Mouse (Mus musculus): Measurements from ENCODE around the gene Baiap2. TPM values are rescaled to one million over a fixed set of nuclear protein-coding genes. Genes with fewer than 3 reads are reported as not detected.

The Baiap2 gene
- polyA plus RNA-seq, 1 experiment from 2014 or later, result 11.6 TPM

DNA sequence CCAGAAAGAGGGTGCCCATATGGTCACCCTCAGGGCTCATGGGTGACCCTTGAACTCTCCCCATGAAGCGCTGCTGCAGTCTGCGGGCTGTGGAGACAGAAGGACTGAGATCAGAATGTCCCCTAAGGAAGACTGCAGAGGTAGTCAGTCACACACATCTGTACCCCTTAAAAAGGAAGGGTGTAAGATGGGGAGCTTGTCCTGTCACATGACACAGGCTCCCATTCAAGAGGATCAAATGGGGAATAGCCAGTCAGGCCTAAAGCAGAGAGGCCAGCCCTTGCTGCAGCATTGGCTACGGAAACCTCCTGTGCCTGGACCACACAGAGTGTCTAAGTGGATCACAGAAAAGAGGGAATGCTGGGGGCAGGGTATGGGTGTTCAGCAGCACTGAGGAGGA lies 90.9 kb downstream of the Baiap2 start:
- no peaks in the 10 kb centered on the region for H3K9me3 ChIP-seq
- 0 out of 2 replicates have a peak, but pooled peaks cover 2% of the 10 kb centered on the region for H3K36me3 ChIP-seq
- 88% methylated on average over 3 of the region's 3 CpGs for WGBS
- H3K27me3 ChIP-seq (ENCODE audit: insufficient read depth, poor library complexity, severe bottlenecking), result peaks cover 19% of the 10 kb centered on the region; the same call in 1 of the 2 replicates
- H3K4me1 ChIP-seq, result peaks cover 44% of the 10 kb centered on the region
- DNase-seq (ENCODE audit: low spot score), result no peak
- no peak overlapping the region for H3K27ac ChIP-seq
- no peak overlapping the region for H3K4me3 ChIP-seq

DNA sequence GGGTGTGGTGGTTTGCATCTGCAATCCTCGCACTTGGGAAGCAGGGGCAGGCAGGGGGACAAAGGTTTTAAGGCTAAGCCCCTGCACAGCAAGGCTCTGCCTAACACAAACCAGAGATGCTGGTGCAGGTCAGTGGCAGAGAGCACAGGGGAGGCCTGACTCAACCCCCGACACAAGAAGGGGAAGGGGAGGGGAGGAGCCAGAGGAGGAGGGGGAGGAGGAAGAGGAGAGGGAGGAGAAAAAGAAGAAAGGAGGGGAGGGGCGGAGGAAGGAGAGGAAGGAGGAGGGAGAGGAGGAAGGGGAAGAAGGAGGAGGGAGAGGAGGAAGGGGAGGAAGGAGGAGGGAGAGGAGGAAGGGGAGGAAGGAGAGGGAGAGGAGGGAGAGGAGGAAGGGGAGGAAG lies 91.7 kb downstream of the Baiap2 start:
- Histone ChIP-seq H3K27me3 (ENCODE audit: insufficient read depth, poor library complexity, severe bottlenecking) (peaks cover 19% of the 10 kb centered on the region; the same call in 1 of the 2 replicates), H3K9me3 (no peaks in the 10 kb centered on the region), H3K27ac (no peak overlapping the region), H3K36me3 (0 out of 2 replicates have a peak, but pooled peaks cover 2% of the 10 kb centered on the region), H3K4me1 (peaks cover 48% of the 10 kb centered on the region), H3K4me3 (no peak overlapping the region)
- 37% methylated on average over 3 of the region's 3 CpGs for WGBS
- DNase-seq (ENCODE audit: low spot score), result no peak

DNA sequence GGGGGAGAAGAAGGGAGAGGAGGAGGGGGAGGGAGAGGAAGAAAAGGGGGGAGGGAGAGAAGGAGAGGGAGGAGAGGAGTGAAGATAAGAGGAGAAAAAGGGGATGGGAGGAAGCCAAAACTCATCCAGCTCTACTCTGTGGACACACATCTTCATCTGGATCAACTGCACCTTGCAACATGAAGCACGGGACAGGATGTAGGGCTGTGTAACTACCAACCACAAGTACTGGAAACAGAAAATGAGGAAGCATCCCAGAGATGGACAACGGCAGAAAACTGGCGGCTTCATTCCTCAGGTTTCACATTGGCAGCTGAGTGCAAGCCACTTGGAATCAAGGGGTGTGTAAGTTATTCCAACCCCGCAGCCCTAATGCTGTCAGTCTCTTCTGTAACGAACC lies 92.2 kb downstream of the Baiap2 start:
- no peaks in the 10 kb centered on the region for H3K9me3 ChIP-seq
- DNase-seq (ENCODE audit: low spot score), result no peak
- peaks cover 48% of the 10 kb centered on the region for H3K4me1 ChIP-seq

DNA sequence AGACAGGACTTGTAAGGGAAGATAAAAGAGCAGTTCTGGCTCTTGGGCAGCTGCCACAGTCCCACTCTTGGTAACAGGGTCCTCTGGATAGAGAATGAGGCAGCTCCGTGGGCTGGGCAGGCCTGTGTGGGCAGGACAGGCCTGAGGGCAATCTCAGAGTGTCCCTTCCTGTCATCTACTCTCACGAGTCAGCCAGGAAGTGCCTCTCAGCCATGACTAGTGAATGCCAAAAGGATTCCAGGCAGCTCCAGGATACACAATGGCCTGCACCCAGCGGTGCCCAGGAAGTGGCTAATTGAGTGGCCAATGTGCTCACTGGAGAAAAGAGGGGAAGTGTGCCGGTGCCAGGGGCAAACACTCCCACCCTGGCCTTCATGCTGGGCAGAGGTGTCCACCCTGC lies 97.0 kb downstream of the Baiap2 start:
- peaks cover 14% of the 10 kb centered on the region for H3K27me3 ChIP-seq (ENCODE audit: insufficient read depth, poor library complexity, severe bottlenecking)
- H3K9me3 ChIP-seq, result no peaks in the 10 kb centered on the region
- H3K27ac ChIP-seq, result peak overlapping the region; percentile 76
- H3K4me3 ChIP-seq, result no peak overlapping the region
- no peak for DNase-seq (ENCODE audit: low spot score)
- H3K36me3 ChIP-seq, result 0 out of 2 replicates have a peak, but pooled peaks cover 2% of the 10 kb centered on the region
- peaks cover 63% of the 10 kb centered on the region for H3K4me1 ChIP-seq
- 33% methylated on average over 4 of the region's 4 CpGs for WGBS

More for the DNA sequence above, 92.2 kb downstream of the Baiap2 start:
- Histone ChIP-seq H3K36me3 (0 out of 2 replicates have a peak, but pooled peaks cover 2% of the 10 kb centered on the region), H3K4me3 (no peak overlapping the region), H3K27ac (no peak overlapping the region), H3K27me3 (ENCODE audit: insufficient read depth, poor library complexity, severe bottlenecking) (peaks cover 19% of the 10 kb centered on the region; the same call in 1 of the 2 replicates)
- WGBS, result 64% methylated on average over 5 of the region's 5 CpGs

DNA sequence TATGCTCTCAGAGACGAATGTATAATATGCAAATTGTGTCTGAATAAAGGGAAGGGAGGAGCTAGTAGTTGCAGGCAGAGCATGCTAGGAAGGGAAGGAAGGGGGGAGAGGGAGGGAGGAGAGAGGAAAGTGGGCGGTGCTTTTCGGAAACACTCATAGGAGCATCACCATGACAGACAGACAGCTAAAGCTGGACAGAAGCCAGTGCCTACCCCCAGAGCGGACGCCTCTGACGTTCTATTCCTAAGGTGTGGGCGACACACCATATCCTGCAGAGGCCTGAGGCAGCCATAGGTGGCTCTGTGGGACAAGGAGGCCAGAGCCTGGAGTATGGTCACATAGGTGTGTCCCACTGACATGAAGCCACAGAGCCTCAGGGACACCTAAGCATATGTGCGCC lies 97.9 kb downstream of the Baiap2 start:
- Histone ChIP-seq H3K27me3 (ENCODE audit: insufficient read depth, poor library complexity, severe bottlenecking) (peaks cover 10% of the 10 kb centered on the region), H3K4me1 (peaks cover 58% of the 10 kb centered on the region), H3K36me3 (0 out of 2 replicates have a peak, but pooled peaks cover under 1% of the 10 kb centered on the region), H3K4me3 (no peak overlapping the region), H3K9me3 (no peaks in the 10 kb centered on the region), H3K27ac (peak overlapping the region; percentile 48; the same call in 1 of the 2 replicates)
- WGBS, result 65% methylated on average over 8 of the region's 8 CpGs
- no peak for DNase-seq (ENCODE audit: low spot score)

DNA sequence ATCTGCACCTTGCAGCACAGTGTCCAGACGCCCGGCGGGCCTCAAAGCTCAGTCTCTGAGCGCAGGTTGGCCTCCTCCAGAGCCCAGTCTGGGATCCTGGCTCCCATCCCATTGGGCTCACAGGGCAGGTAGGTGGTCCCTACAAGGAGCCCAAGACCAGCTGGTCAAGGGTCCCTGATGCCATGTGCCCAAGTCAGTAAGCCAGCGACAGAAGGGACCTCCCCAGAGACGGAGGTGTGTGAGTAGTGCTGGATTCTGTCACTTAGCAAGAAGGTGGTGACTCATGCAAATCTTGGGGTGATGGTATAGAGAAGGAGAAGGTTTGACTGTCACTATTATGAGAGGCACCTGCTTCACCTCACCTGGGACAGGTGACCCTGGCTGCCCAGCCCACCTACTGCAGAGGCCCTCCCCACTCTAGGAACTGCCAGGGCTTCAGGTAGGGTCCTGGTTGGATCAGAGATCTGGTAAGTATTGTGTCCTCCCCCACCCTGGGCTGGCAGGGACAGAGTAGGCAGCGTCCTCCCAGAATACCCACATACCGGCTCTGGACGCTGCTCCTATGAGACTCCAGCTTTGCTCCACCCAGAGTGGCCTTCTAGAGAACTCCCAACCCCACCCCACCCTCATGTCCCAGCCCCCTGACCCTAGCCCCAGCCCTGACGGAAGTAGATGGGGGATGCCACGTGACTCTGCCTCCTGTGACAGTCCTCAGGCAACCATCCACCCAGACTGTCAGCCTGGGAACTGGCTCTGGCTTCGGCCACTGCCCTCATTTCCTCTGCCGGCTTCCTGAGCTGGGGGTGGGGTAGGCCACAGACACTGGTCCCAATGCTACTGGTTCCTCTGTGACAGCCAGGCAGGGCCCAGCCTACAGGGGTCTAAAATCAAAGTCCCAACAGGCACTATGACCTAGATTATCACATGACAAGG lies 98.9 kb downstream of the Baiap2 start:
- H3K9me3 ChIP-seq, result no peaks in the 10 kb centered on the region
- no peaks in the 10 kb centered on the region for H3K36me3 ChIP-seq
- DNase-seq (ENCODE audit: low spot score), result peak; percentile 87
- no peak overlapping the region for H3K4me3 ChIP-seq
- peak overlapping the region; percentile 69 for H3K27ac ChIP-seq
- H3K27me3 ChIP-seq (ENCODE audit: insufficient read depth, poor library complexity, severe bottlenecking), result peaks cover 19% of the 10 kb centered on the region
- 59% methylated on average over 13 of the region's 13 CpGs for WGBS
- H3K4me1 ChIP-seq, result peaks cover 63% of the 10 kb centered on the region

DNA sequence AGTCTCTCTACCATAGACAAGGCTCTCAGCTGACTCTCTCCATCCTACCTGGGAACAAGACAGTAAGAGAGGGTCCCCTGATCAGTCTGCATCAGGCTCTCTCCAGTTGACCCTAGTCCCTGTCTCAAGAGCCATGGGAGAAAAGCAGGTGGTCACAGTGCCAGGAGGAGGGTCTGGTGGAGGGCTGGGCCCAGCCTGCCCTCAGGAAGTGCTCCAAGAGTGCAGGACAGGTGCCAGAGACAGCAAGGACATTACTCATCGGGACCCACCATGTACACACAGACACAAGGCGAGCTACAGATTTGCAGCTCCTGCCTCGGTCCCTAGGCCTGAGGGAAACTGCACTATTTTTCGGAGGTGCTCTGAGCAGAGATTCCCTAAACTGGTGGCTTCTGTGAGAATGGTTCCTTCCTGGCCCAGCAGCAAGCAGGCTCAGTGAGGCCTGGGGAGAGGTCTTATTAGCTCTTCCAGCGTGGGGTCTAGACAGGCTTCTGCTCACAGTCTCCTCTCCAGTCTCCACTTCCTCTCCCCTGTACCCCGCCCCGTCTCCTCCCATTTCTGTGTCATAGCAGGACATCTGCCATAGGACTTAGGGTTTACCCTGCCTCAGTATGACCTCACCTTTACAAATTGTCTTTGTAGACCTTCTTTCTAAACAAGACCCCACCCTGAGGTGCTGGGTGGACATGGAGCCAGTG lies 99.7 kb downstream of the Baiap2 start:
- Histone ChIP-seq H3K4me3 (no peak overlapping the region), H3K27me3 (ENCODE audit: insufficient read depth, poor library complexity, severe bottlenecking) (peaks cover 28% of the 10 kb centered on the region), H3K4me1 (peaks cover 63% of the 10 kb centered on the region), H3K9me3 (no peaks in the 10 kb centered on the region), H3K27ac (peak overlapping the region; percentile 69), H3K36me3 (no peaks in the 10 kb centered on the region)
- no peak for DNase-seq (ENCODE audit: low spot score)
- WGBS, result 59% methylated on average over 7 of the region's 7 CpGs

DNA sequence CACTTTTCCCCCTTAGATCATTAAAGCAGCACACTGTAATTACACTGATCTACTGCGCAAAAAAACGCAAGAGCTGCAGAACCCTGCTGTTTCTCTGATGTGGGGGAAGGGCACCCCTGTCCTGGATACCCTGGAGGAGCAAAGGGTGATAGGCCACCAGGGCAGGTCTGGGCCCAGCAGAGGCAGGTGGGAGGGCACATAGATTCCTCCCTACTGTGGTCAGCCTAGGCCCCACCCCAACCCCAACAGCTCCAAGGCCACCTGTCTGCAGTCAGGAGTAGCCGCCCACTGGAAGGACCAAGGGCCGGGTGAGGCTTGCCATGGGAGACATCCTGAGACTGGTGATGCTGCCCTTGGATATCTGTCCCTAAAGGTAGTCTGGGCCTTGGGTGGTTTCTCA lies 102.8 kb downstream of the Baiap2 start:
- Histone ChIP-seq H3K27me3 (ENCODE audit: insufficient read depth, poor library complexity, severe bottlenecking) (peaks cover 52% of the 10 kb centered on the region), H3K4me1 (peaks cover 58% of the 10 kb centered on the region), H3K4me3 (no peak overlapping the region), H3K27ac (no peak overlapping the region; the same call in 1 of the 2 replicates), H3K9me3 (no peaks in the 10 kb centered on the region), H3K36me3 (no peaks in the 10 kb centered on the region)
- no peak for DNase-seq (ENCODE audit: low spot score)
- 66% methylated on average over 4 of the region's 4 CpGs for whole genome bisulfite sequencing

DNA sequence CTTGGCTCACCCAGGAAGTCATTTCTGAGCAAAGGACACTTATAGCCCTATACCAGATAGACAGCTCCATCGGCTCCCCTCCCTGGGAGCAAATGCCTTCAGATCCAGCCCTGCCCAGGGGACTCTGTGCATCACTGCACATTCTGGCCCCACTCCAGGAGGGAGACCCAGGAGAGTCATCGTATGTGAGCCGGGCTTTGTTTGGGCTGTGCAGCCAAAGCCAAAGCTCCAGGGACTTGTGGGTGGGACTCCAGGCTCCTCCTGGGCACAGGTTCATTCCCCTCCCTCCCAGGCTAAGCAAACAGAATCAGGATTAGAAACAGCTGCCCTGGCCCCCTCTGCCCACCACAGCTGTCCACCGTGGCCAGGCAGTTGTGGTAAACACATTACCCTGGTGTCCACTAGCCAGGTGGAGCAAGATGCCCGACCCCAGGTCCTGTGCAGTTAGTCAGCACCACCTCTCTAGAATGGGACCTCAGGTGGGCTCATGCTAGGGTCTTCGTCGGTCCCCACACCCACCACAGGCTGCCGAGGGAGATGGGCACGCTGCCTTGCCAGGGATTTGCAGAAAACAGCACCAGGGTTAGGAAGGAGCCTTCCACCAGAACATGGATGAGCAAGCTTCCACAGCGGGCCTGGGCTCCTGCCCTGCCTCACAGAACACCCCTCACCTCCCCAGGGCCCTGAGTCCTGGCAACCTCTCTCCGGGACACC lies 103.4 kb downstream of the Baiap2 start:
- DNase-seq (ENCODE audit: low spot score), result no peak
- WGBS, result 59% methylated on average over 11 of the region's 11 CpGs
- peaks cover 55% of the 10 kb centered on the region for H3K4me1 ChIP-seq

DNA sequence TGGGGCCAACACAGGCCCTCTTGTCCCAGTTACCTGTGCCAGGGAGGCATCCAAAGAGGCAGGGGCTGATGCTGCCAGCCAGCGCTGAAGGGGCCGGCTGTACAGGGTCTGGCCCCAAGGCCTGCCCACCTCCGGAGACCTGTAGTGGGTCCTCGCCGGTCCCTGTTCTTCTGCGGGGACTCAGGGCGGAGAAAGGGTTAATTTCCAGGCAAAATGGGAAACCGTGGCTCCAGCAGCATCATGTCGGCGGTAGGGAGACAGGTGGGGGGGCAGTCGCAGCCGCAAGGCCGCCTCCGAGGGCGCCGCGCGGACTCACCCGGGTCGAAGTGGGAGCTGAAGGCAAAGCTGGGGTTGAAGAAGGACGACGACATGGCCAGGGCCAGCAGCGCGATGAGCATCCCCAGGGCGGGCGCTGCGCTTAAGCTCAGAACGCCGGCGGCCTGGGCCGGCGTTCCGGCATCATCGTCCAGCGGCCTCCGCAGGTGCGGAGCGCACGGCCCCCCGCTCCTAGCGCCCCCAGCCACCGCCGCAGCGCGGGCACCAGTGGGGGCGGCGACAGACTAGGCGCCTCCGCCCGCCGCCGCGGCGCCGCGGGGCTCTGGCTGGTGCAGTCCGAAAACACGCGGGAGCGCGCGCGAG lies 104.1 kb downstream of the Baiap2 start, which contains the start of gene Aatk:
Gene Aatk (minus strand): TSS at position 615 of the 639 bp plus-strand sequence.
- peak within 1 kb of the TSS; percentile 82 for H3K27ac ChIP-seq
- H3K36me3 ChIP-seq, result no peaks in the 10 kb centered on the region
- no peak for DNase-seq (ENCODE audit: low spot score)
- WGBS, result 2% methylated on average over 57 of the region's 63 CpGs
- peak within 1 kb of the TSS; percentile 76 for H3K4me3 ChIP-seq
- no peaks in the 10 kb centered on the region for H3K9me3 ChIP-seq
- peaks cover 55% of the 10 kb centered on the region for H3K27me3 ChIP-seq (ENCODE audit: insufficient read depth, poor library complexity, severe bottlenecking)
- H3K4me1 ChIP-seq, result peaks cover 55% of the 10 kb centered on the region

More for the DNA sequence above, 103.4 kb downstream of the Baiap2 start:
- peak overlapping the region; percentile 76; the same call in 1 of the 2 replicates for H3K4me3 ChIP-seq
- H3K9me3 ChIP-seq, result no peaks in the 10 kb centered on the region
- peak overlapping the region; percentile 82; the same call in 1 of the 2 replicates for H3K27ac ChIP-seq
- H3K36me3 ChIP-seq, result no peaks in the 10 kb centered on the region
- H3K27me3 ChIP-seq (ENCODE audit: insufficient read depth, poor library complexity, severe bottlenecking), result peaks cover 52% of the 10 kb centered on the region

DNA sequence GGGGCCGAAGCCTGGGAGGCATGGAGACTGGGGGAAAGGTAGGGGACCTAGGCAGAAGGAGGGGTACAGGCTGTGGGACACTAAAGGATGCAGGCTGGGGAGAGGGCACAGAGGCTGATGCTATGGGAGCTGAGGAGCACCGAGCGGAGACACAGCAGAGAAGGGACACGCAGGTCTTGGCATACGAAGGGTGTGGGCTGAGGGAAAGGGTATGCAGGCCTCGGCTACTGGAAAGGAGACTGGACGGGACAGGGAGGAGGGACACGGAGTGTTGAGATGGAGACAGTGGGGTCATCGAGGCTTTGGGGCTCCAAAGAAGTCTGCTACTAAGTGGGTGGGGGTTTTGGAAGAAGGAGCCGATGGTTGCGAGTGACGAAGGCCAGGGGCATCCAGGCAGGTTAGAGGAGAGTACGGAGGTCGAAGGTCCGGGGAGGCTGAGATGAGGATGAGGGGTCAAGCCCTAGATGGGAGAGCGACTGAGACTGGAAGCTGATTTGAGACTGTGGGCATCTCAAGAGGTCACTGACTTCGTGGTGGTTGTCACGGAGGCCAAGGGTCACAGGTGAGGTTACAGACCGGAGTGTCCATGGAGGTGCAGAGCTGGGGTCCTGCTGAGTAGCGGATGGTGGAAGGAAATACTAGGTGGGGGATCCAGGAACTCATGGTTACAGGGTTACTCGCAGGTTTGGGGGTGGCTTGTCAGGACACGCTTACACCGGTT lies 105.1 kb downstream of the Baiap2 start:
- H3K27me3 ChIP-seq (ENCODE audit: insufficient read depth, poor library complexity, severe bottlenecking), result peaks cover 55% of the 10 kb centered on the region
- H3K27ac ChIP-seq, result peak overlapping the region; percentile 82; the same call in 1 of the 2 replicates

More for the DNA sequence above, 105.1 kb downstream of the Baiap2 start:
- peak overlapping the region; percentile 76 for H3K4me3 ChIP-seq
- H3K9me3 ChIP-seq, result no peaks in the 10 kb centered on the region
- WGBS, result 9% methylated on average over 23 of the region's 23 CpGs
- H3K4me1 ChIP-seq, result peaks cover 54% of the 10 kb centered on the region
- DNase-seq (ENCODE audit: low spot score), result no peak
- H3K36me3 ChIP-seq, result no peaks in the 10 kb centered on the region

Data from heart, embryonic 10.5 days (tissue).